Mouse (Mus musculus) 3T3-L1 (cell line): ENCODE measurements around the gene Ube2i.
"Not testable (repeated sequence)": the region's sequence is repeated elsewhere in the genome, so short reads cannot be mapped to it uniquely, and the experiment has no call there.

ENCODE experiments used
- DNase-seq: peaks from one replicate; pipeline ENCODE4 v3.0.0-alpha.2; 2015; ENCODE audit warnings: low read depth, low spot score

The Ube2i gene

DNA sequence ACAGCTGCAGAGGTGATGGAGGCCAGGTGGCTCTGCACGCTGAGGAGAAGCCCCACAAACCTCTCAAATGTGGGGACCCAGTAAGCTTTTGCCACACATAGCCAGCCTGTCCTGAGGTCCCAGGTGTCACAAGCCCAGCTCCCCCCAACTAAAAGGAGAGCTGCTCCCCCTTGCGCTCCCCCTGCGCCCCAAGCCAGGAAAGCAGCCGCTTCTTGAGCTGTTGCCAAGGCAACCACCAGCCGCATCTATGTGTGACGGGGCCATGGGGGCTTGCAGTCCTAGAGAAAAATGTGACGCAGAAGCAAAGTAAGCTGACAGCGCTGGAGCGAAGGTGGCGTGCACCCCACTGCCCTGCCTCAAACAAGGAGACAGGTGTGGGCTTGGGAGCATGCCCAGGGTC, 20.7 kb downstream of the Ube2i start:
- DNase-seq, result no peak

DNA sequence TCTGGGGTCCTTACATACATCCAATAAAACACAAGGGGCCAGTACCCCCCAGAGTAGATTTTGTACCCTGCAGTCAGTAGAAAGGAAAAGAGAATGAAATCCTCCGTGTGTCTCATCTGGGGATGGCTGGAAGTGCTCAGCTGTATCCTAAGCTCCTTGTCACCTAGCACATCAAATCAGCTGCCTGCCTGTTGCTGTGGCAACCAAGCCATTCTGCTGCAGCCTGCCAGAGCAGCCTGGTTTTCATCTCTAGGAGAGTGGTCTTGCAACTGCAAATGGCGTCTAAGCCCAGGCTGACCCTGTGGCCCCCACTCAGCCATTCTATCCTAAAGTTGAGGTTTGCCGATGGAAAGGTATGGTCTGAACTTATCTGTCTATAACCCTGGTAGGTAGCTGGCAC, 21.8 kb downstream of the Ube2i start:
- DNase-seq, result no peak

GRCm38 (mm10) chr17:25250181-25250835, 24.1 kb downstream of the Ube2i start:
- no peak for DNase-seq

- DNase-seq, result no peak
Measured at GRCm38 (mm10) chr17:25248033-25248750, 26.2 kb downstream of the Ube2i start.

DNA sequence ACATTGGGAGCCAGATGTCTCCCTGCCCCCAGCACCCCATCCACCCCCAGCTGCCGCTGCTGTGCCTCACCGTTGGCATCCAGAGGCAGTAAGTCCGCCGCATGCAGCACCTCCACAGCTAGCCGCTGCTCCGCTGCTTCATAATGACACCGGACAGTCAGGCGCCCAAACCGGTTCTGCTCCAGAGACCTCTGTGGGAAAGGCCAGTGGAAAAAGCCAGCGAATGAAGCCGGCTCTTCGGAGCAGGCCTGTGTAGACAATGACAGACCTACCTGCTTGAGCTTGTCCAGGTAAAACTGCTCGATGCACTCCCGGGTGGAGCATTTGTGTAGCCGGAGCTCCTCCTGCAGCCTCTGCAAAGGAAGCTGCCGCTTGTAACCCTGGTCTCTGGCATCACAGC, 30.2 kb downstream of the Ube2i start:
- DNase-seq, result no peak

GRCm38 (mm10) chr17:25243131-25243780, 31.2 kb downstream of the Ube2i start:
- peak; percentile 36 for DNase-seq

GRCm38 (mm10) chr17:25239695-25240636, 34.5 kb downstream of the Ube2i start, which contains the start of the genes Gnptg and Tsr3:
Gene Gnptg, minus strand, starts transcription at chr17:25240124.
Gene Tsr3, plus strand, starts transcription at chr17:25240170.
- DNase-seq, result peak; percentile 93

- no peak for DNase-seq
Measured at GRCm38 (mm10) chr17:25235635-25236034, 38.8 kb downstream of the Ube2i start.

GRCm38 (mm10) chr17:25231621-25232020, 42.8 kb downstream of the Ube2i start:
- not testable (repeated sequence) for DNase-seq

DNA sequence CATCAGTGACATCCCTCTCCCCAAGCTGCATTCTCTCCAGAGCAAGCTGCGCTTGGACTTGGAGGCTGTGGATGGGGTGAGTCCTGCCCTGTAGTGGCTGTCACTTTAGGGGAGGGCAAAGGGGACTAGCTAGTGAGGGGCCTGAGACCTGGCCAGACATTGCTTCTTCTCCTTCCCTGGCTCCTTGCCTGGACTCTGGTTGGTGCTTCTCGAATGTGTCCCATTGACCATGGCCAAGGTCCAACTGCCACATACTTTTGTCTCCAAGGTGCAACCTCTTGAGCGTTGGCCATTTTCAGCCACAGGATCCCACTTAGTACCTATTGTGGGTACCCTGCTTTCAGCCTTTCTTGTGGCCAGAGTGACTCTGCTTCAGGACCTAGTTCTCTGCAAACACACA, 43.7 kb downstream of the Ube2i start:
- no peak for DNase-seq

DNA sequence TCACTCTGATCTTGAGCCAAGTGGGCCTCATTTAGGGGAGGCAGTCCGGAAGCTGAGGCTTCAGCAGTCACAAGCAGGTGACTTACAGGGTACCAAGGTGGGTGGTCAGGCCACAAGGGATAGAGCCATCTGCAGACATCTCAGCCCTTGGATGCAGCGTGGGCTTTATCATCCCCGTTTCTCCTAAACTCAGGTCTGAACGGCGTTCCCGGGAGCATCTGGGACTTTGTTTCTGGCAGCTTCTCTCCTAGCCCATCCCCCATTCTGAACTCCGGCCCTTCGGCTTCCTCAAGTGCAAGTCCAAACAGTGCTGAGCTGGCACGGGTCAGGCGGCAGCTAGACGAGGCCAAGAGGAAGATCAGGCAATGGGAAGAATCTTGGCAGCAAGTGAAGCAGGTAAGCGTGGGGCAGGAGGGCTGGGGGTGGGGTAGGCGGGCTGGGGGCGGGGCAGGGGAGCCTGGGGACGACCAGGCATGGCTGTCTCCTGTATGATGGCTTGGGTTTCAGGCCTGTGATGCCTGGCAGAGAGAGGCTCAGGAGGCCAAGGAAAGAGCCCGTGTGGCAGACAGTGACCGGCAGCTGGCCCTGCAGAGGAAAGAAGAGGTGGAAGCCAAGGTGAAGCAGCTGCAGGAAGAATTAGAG, 44.3 kb downstream of the Ube2i start:
- not testable (repeated sequence) for DNase-seq

GRCm38 (mm10) chr17:25227991-25228390, 46.4 kb downstream of the Ube2i start:
- no peak for DNase-seq

GRCm38 (mm10) chr17:25225659-25226058, 48.8 kb downstream of the Ube2i start:
- DNase-seq, result no peak

DNA sequence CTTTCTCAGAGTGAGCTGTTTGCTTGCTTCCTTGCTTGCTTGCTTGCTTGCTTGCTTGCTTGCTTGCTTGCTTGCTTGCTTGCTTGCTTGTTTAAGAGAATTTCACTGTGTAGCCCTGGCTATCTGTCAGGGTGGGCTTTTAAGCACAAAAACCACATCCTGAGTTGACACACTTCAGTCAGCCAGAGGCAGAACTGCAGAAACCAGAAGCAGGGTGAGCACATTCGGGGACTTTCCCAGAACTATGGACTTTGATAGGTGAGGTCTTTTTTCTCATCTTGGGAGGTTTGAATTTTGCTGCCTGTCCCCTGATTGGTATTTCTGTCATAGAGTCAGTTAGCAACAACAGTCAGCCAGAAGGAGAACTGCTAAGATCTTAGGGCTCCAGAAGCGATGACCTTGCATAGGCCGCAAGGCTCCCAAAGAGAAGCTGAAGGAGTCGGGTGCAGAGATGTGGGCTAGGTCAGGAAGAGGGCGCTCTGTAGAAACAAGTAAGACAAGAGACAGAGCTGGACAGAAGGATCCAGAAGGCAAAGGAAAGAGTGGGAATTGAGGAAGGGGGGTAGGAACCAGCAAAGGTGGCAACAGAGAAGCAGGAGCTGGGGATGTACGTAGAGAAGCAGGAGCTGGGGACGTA, 49.7 kb downstream of the Ube2i start:
- DNase-seq, result no peak

GRCm38 (mm10) chr17:25222951-25223601, 51.3 kb downstream of the Ube2i start:
- DNase-seq, result peak; percentile 10

DNA sequence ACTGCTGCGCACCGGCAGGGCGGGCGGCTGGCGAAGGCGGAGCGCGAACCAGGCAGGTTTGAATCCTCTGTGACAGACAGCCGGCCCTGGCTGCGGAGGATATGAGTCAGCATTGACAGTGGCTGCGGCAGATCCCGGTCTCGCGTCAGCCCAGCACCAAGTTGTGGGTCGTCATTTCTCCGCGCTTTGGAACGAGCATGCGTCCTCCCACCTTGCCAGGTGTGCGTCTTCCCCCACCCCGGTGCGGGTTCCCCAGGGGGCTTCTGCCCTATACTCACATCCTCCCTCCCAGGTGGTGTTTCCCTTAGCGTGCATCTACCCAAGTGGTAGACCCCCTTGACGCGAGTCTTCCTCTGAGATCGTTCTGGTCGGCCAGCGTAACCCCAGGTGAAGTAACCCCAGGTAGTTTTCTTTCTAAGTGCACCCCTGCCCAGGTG, 51.9 kb downstream of the Ube2i start:
- DNase-seq, result not testable (repeated sequence)

DNA sequence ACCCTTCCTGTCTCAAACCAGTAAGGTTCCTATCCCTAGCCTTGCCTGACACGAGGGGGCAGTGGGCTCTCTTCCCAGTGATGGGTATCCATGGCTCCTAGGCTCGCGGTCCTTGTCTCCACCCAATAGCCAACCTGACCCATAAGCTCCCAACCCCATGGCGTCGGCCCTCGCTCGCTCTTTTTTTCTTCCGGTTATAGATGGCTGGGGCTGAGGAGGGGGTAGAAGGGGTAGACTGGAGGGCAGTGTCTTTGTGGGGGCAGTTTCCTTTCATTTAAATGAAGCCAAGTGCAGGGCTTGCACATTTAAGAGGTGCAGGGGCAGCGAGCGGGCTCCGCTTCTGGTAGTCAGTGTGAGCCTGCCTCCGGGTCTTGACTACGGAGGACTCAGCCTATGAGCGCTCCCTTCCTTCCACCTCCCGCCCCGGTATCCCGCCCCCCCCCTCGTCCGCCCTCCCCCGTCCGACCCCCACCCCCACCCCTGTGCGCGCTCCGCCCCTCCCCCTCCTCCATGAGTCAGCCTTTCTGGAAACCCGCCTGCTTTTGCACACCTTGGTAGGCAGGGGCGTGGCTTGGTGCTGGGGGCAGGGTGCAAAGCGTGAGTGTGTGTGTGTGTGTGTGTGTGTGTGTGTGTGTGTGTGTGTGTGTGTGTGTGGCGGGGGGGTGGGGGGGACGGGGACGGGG, 52.5 kb downstream of the Ube2i start:
- DNase-seq, result peak; percentile 57

- DNase-seq, result no peak
Measured at GRCm38 (mm10) chr17:25220746-25221145, 53.7 kb downstream of the Ube2i start.
